Mouse (Mus musculus): ENCODE results near the gene Dennd1c. TPM values are rescaled to one million over a fixed set of nuclear protein-coding genes. Genes with fewer than 3 reads are reported as not detected.

Gene Dennd1c
- polyA plus RNA-seq, 1 experiment, result not detected

- 42% methylated on average over 8 of the region's 8 CpGs for WGBS
These were observed 39.3 kb downstream of the Dennd1c start for GRCm38 (mm10) chr17:57038978-57039377.

GRCm38 (mm10) chr17:57032854-57033253 lies 45.5 kb downstream of the Dennd1c start:
- Histone ChIP-seq H3K4me1 (ENCODE audit: control insufficient read depth, insufficient read depth, low read length) (peaks cover 10% of the 10 kb centered on the region), H3K27ac (ENCODE audit: insufficient read depth, low read depth, low read length) (0 out of 2 replicates have a peak overlapping the region, but pooled peaks have one; percentile 93), H3K4me3 (ENCODE audit: insufficient read depth, low read depth, low read length) (no peak overlapping the region)
- TF ChIP-seq CTCF (IDR thresholded peaks at IDR 0.05; ENCODE audit: insufficient read depth, low read depth, low read length), result no peak
- TF ChIP-seq POLR2A (IDR thresholded peaks at IDR 0.05; ENCODE audit: insufficient read depth, low read depth, low read length), result no peak
- 86% methylated on average over 4 of the region's 4 CpGs for WGBS

More at GRCm38 (mm10) chr17:57038978-57039377, 39.3 kb downstream of the Dennd1c start:
- H3K27ac ChIP-seq (ENCODE audit: insufficient read depth, low read depth, low read length), result no peak overlapping the region
- peaks cover 8% of the 10 kb centered on the region for H3K4me1 ChIP-seq (ENCODE audit: control insufficient read depth, insufficient read depth, low read length)
- no peak overlapping the region for H3K4me3 ChIP-seq (ENCODE audit: insufficient read depth, low read depth, low read length)
- TF ChIP-seq CTCF (IDR thresholded peaks at IDR 0.05; ENCODE audit: insufficient read depth, low read depth, low read length) (no peak), POLR2A (IDR thresholded peaks at IDR 0.05; ENCODE audit: insufficient read depth, low read depth, low read length) (no peak)

GRCm38 (mm10) chr17:57031661-57032420 lies 46.5 kb downstream of the Dennd1c start:
- H3K4me1 ChIP-seq (ENCODE audit: control insufficient read depth, insufficient read depth, low read length), result peaks cover 10% of the 10 kb centered on the region
- under 1% methylated on average over 38 of the region's 38 CpGs for WGBS
- H3K27ac ChIP-seq (ENCODE audit: insufficient read depth, low read depth, low read length), result peak overlapping the region; percentile 93
- TF ChIP-seq CTCF (IDR thresholded peaks at IDR 0.05; ENCODE audit: insufficient read depth, low read depth, low read length) (no peak), POLR2A (IDR thresholded peaks at IDR 0.05; ENCODE audit: insufficient read depth, low read depth, low read length) (peak; percentile 62)
- peak overlapping the region; percentile 57 for H3K4me3 ChIP-seq (ENCODE audit: insufficient read depth, low read depth, low read length)

GRCm38 (mm10) chr17:57030931-57031660 lies 47.2 kb downstream of the Dennd1c start, which contains the start of gene Khsrp:
TSS of gene Khsrp (minus strand) at chr17:57031522.
- Histone ChIP-seq H3K4me1 (ENCODE audit: control insufficient read depth, insufficient read depth, low read length) (peaks cover 10% of the 10 kb centered on the region), H3K27ac (ENCODE audit: insufficient read depth, low read depth, low read length) (peak within 1 kb of the TSS; percentile 93), H3K4me3 (ENCODE audit: insufficient read depth, low read depth, low read length) (peak within 1 kb of the TSS; percentile 91)
- 1% methylated on average over 99 of the region's 99 CpGs for WGBS
- TF ChIP-seq POLR2A (IDR thresholded peaks at IDR 0.05; ENCODE audit: insufficient read depth, low read depth, low read length) (peak; percentile 61), CTCF (IDR thresholded peaks at IDR 0.05; ENCODE audit: insufficient read depth, low read depth, low read length) (no peak)

- WGBS, result 26% methylated on average over 8 of the region's 8 CpGs
- TF ChIP-seq POLR2A (IDR thresholded peaks at IDR 0.05; ENCODE audit: insufficient read depth, low read depth, low read length) (no peak), CTCF (IDR thresholded peaks at IDR 0.05; ENCODE audit: insufficient read depth, low read depth, low read length) (no peak)
These were observed 48.6 kb downstream of the Dennd1c start for GRCm38 (mm10) chr17:57029691-57030090.

GRCm38 (mm10) chr17:57027471-57027870 lies 50.8 kb downstream of the Dennd1c start:
- H3K4me3 ChIP-seq (ENCODE audit: insufficient read depth, low read depth, low read length), result no peak overlapping the region
- TF ChIP-seq POLR2A (IDR thresholded peaks at IDR 0.05; ENCODE audit: insufficient read depth, low read depth, low read length) (no peak), CTCF (IDR thresholded peaks at IDR 0.05; ENCODE audit: insufficient read depth, low read depth, low read length) (no peak)
- 78% methylated on average over 4 of the region's 4 CpGs for WGBS
- no peak overlapping the region for H3K27ac ChIP-seq (ENCODE audit: insufficient read depth, low read depth, low read length)
- H3K4me1 ChIP-seq (ENCODE audit: control insufficient read depth, insufficient read depth, low read length), result peaks cover 8% of the 10 kb centered on the region

More at GRCm38 (mm10) chr17:57029691-57030090, 48.6 kb downstream of the Dennd1c start:
- H3K4me1 ChIP-seq (ENCODE audit: control insufficient read depth, insufficient read depth, low read length), result peaks cover 10% of the 10 kb centered on the region
- H3K4me3 ChIP-seq (ENCODE audit: insufficient read depth, low read depth, low read length), result peak overlapping the region; percentile 25
- no peak overlapping the region for H3K27ac ChIP-seq (ENCODE audit: insufficient read depth, low read depth, low read length)

- Histone ChIP-seq H3K27ac (ENCODE audit: insufficient read depth, low read depth, low read length) (no peak overlapping the region), H3K4me3 (ENCODE audit: insufficient read depth, low read depth, low read length) (no peak overlapping the region), H3K4me1 (ENCODE audit: control insufficient read depth, insufficient read depth, low read length) (no peaks in the 10 kb centered on the region; the same call in 1 of the 2 replicates)
- TF ChIP-seq CTCF (IDR thresholded peaks at IDR 0.05; ENCODE audit: insufficient read depth, low read depth, low read length) (no peak), POLR2A (IDR thresholded peaks at IDR 0.05; ENCODE audit: insufficient read depth, low read depth, low read length) (no peak)
- WGBS, result 91% methylated on average over 5 of the region's 5 CpGs
These were observed 57.4 kb downstream of the Dennd1c start for GRCm38 (mm10) chr17:57020960-57021359.

- TF ChIP-seq CTCF (IDR thresholded peaks at IDR 0.05; ENCODE audit: insufficient read depth, low read depth, low read length), result no peak
- TF ChIP-seq POLR2A (IDR thresholded peaks at IDR 0.05; ENCODE audit: insufficient read depth, low read depth, low read length), result no peak
- 85% methylated on average over 2 of the region's 2 CpGs for WGBS
- Histone ChIP-seq H3K4me3 (ENCODE audit: insufficient read depth, low read depth, low read length) (no peak overlapping the region), H3K4me1 (ENCODE audit: control insufficient read depth, insufficient read depth, low read length) (no peaks in the 10 kb centered on the region), H3K27ac (ENCODE audit: insufficient read depth, low read depth, low read length) (no peak overlapping the region)
These were observed 58.6 kb downstream of the Dennd1c start for GRCm38 (mm10) chr17:57019693-57020092.

Other genes with a start within 250 kb of the Dennd1c start
- not detected in 2 replicates for gene Rfx2, start 247.5 kb downstream of the Dennd1c start, polyA plus RNA-seq (2012; ENCODE audit: insufficient read depth, insufficient read length, low replicate concordance, missing spikeins)
- not detected in 2 replicates for gene Acsbg2, start 204.1 kb downstream of the Dennd1c start, polyA plus RNA-seq (2012; ENCODE audit: insufficient read depth, insufficient read length, low replicate concordance, missing spikeins)
- gene 1700061G19Rik, start 203.0 kb downstream of the Dennd1c start, polyA plus RNA-seq (2012; ENCODE audit: insufficient read depth, insufficient read length, low replicate concordance, missing spikeins), result not detected in 2 replicates
- not detected in 2 replicates for gene Mllt1, start 143.1 kb downstream of the Dennd1c start, polyA plus RNA-seq (2012; ENCODE audit: insufficient read depth, insufficient read length, low replicate concordance, missing spikeins)
- gene Acer1, start 96.4 kb downstream of the Dennd1c start, polyA plus RNA-seq (2012; ENCODE audit: insufficient read depth, insufficient read length, low replicate concordance, missing spikeins), result not detected in 2 replicates
- gene Clpp, start 88.2 kb downstream of the Dennd1c start, polyA plus RNA-seq (2012; ENCODE audit: insufficient read depth, insufficient read length, low replicate concordance, missing spikeins), result not detected in 2 replicates
- not detected in 2 replicates for gene Alkbh7, start 81.2 kb downstream of the Dennd1c start, polyA plus RNA-seq (2012; ENCODE audit: insufficient read depth, insufficient read length, low replicate concordance, missing spikeins)
- not detected in 2 replicates for gene Pspn, start 78.5 kb downstream of the Dennd1c start, polyA plus RNA-seq (2012; ENCODE audit: insufficient read depth, insufficient read length, low replicate concordance, missing spikeins)
- not detected in 2 replicates for gene Gtf2f1, start 67.2 kb downstream of the Dennd1c start, polyA plus RNA-seq (2012; ENCODE audit: insufficient read depth, insufficient read length, low replicate concordance, missing spikeins)
- gene Gm17949, start 67.0 kb downstream of the Dennd1c start, polyA plus RNA-seq (2012; ENCODE audit: insufficient read depth, insufficient read length, low replicate concordance, missing spikeins), result not detected in 2 replicates
- gene Khsrp, start 47.0 kb downstream of the Dennd1c start, polyA plus RNA-seq (2012; ENCODE audit: insufficient read depth, insufficient read length, low replicate concordance, missing spikeins), result 183 TPM in 1 of 2 replicates, not detected in the other
- gene Slc25a41, start 36.9 kb downstream of the Dennd1c start, polyA plus RNA-seq (2012; ENCODE audit: insufficient read depth, insufficient read length, low replicate concordance, missing spikeins), result not detected in 2 replicates
- gene Crb3, start 19.4 kb downstream of the Dennd1c start, polyA plus RNA-seq (2012; ENCODE audit: insufficient read depth, insufficient read length, low replicate concordance, missing spikeins), result not detected in 2 replicates
- 526 and 583 TPM in 2 replicates for gene Slc25a23, start 18.7 kb downstream of the Dennd1c start, polyA plus RNA-seq (2012; ENCODE audit: insufficient read depth, insufficient read length, low replicate concordance, missing spikeins)
- 276 TPM in 1 of 2 replicates, not detected in the other for gene Tubb4a, start 9.3 kb upstream of the Dennd1c start, polyA plus RNA-seq (2012; ENCODE audit: insufficient read depth, insufficient read length, low replicate concordance, missing spikeins)
- not detected in 2 replicates for gene Tnfsf9, start 26.8 kb upstream of the Dennd1c start, polyA plus RNA-seq (2012; ENCODE audit: insufficient read depth, insufficient read length, low replicate concordance, missing spikeins)
- gene Cd70, start 71.3 kb upstream of the Dennd1c start, polyA plus RNA-seq (2012; ENCODE audit: insufficient read depth, insufficient read length, low replicate concordance, missing spikeins), result not detected in 2 replicates
- not detected in 2 replicates for gene Tnfsf14, start 115.7 kb upstream of the Dennd1c start, polyA plus RNA-seq (2012; ENCODE audit: insufficient read depth, insufficient read length, low replicate concordance, missing spikeins)
- not detected in 2 replicates for gene C3, start 149.6 kb upstream of the Dennd1c start, polyA plus RNA-seq (2012; ENCODE audit: insufficient read depth, insufficient read length, low replicate concordance, missing spikeins)
- gene Gpr108, start 169.9 kb upstream of the Dennd1c start, polyA plus RNA-seq (2012; ENCODE audit: insufficient read depth, insufficient read length, low replicate concordance, missing spikeins), result not detected in 2 replicates
- not detected in 2 replicates for gene Trip10, start 170.9 kb upstream of the Dennd1c start, polyA plus RNA-seq (2012; ENCODE audit: insufficient read depth, insufficient read length, low replicate concordance, missing spikeins)
- gene Vav1, start 200.6 kb upstream of the Dennd1c start, polyA plus RNA-seq (2012; ENCODE audit: insufficient read depth, insufficient read length, low replicate concordance, missing spikeins), result 215 TPM in 1 of 2 replicates, not detected in the other